Mouse (Mus musculus) liver, embryonic 14.5 days (tissue): Measurements from ENCODE around the gene Olfr623. TPM values are rescaled to one million over a fixed set of nuclear protein-coding genes. Genes with fewer than 3 reads are reported as not detected.

ENCODE experiments used
- ATAC-seq: fragments of 200-750 bp; cut with Nextera tagmentation; 2 replicates; pipeline ENCODE4 v1.8.0; 2017; ENCODE audit warnings: moderate number of reproducible peaks, mild to moderate bottlenecking, moderate library complexity; ENCODE audit not compliant: insufficient read depth
- DNase-seq, 3 experiments: peaks; one replicate each; pipeline ENCODE4 v3.0.0-alpha.2; 2012 to 2013; ENCODE audit warnings: low read depth in 3 of 3, low spot score in 3 of 3
- H3K27ac ChIP-seq: fragments of 300-500 bp; sonication (generic); 2 replicates; pipeline ENCODE4 v1.5.1; 2014; ENCODE audit warnings: moderate library complexity, mild to moderate bottlenecking, control low read depth, inconsistent platforms
- H3K27me3 ChIP-seq: fragments of 300-500 bp; sonication (generic); 2 replicates; pipeline ENCODE4 v1.6.1; 2014; ENCODE audit warnings: mild to moderate bottlenecking, low read length, moderate library complexity; ENCODE audit not compliant: control insufficient read depth, insufficient read depth
- H3K36me3 ChIP-seq: fragments of 300-500 bp; sonication (generic); replicated peaks from 2 replicates; pipeline ENCODE4 v1.6.1; 2014; ENCODE audit warnings: low read depth; ENCODE audit not compliant: control insufficient read depth, insufficient read depth
- H3K4me1 ChIP-seq, 2 experiments: fragments of 200-500 bp in 1 of 2; fragments of 300-500 bp in 1 of 2; sonication (generic) in 1 of 2; replicated peaks; 2 replicates each; pipeline ENCODE4 v1.6.1; 2012 to 2014; ENCODE audit warnings: antibody characterized with exemption in 1 of 2, inconsistent platforms in 1 of 2, low read length in 1 of 2; ENCODE audit not compliant: control insufficient read depth in 2 of 2, insufficient read depth in 2 of 2
- H3K4me2 ChIP-seq: fragments of 300-500 bp; sonication (generic); 2 replicates; pipeline ENCODE4 v1.6.1; 2014; ENCODE audit warnings: low read depth, mild to moderate bottlenecking, control low read depth, moderate library complexity
- H3K4me3 ChIP-seq, 2 experiments: fragments of 200-500 bp in 1 of 2; fragments of 300-500 bp in 1 of 2; sonication (generic) in 1 of 2; 2 replicates each; pipeline ENCODE4 v1.5.1; 2012 to 2014; ENCODE audit warnings: low read depth in 2 of 2, low read length in 2 of 2, mild to moderate bottlenecking in 2 of 2, control low read depth in 1 of 2, inconsistent platforms in 1 of 2, moderate library complexity in 1 of 2; ENCODE audit not compliant: insufficient read depth in 1 of 2
- H3K9ac ChIP-seq: fragments of 300-500 bp; sonication (generic); replicated peaks from 2 replicates; pipeline ENCODE4 v1.6.1; 2014; ENCODE audit warnings: mild to moderate bottlenecking, control low read depth, moderate library complexity
- H3K9me3 ChIP-seq: fragments of 300-500 bp; sonication (generic); 2 replicates; pipeline ENCODE4 v1.6.1; 2016; ENCODE audit warnings: low read length, mixed read lengths; ENCODE audit not compliant: control insufficient read depth
- CTCF ChIP-seq: IDR thresholded peaks from 2 replicates; pipeline ENCODE4 v1.5.1; 2016; ENCODE audit warnings: antibody characterized with exemption, low read depth, control low read depth
- EP300 ChIP-seq: IDR thresholded peaks from 2 replicates; pipeline ENCODE4 v1.6.1; 2016; ENCODE audit warnings: antibody characterized with exemption, low read depth
- WGBS: fragments of 180-500 bp; shearing (Covaris S2); extraction: QIAGEN DNeasy Blood & Tissue Kit; methylation state at CpG from one replicate; pipeline ENCODE4 v1.1.7; 2014; ENCODE audit not compliant: insufficient replicate concordance; 5-methylcytosine and 5-hydroxymethylcytosine counted together
- polyA plus RNA-seq, 2 experiments: library from polyadenylated mRNA; depleted of rRNA in 1 of 2; stranded (reverse) in 1 of 2; unstranded in 1 of 2; fragments of >200 nt; fragmentation: Nextera tagmentation in 1 of 2; extraction: Ambion mirVana in 1 of 2; gene quantifications; 2 replicates each; pipeline versions ENCODE4 v1.2.1 to v1.2.3; 2012 to 2014

Gene Olfr623
- polyA plus RNA-seq, 2 experiments, result not detected

GRCm38 (mm10) chr7:103644070-103644469, 19.4 kb downstream of the Olfr623 start:
- WGBS, result 56% methylated on average over 4 of the region's 4 CpGs
- H3K9me3 ChIP-seq, result no peaks in the 10 kb centered on the region
- no peak for TF ChIP-seq EP300
- no peak for TF ChIP-seq CTCF
- H3K9ac ChIP-seq, result no peak overlapping the region
- H3K4me3 ChIP-seq, result no peak overlapping the region
- ATAC-seq, result no peak
- no peaks in the 10 kb centered on the region for H3K4me1 ChIP-seq
- no peak overlapping the region for H3K27ac ChIP-seq
- no peaks in the 10 kb centered on the region for H3K27me3 ChIP-seq
- no peak for DNase-seq
- H3K36me3 ChIP-seq, result no peaks in the 10 kb centered on the region
- H3K4me2 ChIP-seq, result no peak overlapping the region

DNA sequence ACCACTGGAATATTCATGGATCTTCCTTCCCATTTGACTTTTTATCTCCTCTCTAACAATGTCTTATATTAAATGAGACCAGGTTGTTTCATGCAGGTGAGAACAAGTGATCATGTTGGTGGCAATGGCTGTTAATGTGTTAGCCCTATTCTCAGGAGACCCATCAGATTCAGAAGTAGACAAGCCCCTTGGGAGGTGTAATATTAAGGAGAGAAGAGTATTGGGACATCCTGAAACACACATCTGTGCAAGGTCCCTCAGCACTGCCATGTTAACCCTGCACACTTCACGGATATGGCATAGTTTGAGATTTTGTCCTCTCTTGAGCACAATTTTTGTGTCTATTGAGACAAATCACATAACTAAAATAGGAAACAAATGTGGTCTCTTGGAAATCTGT, 20.9 kb downstream of the Olfr623 start, which contains the start of gene Olfr622:
Gene Olfr622 (minus strand): TSS at position 101 of the 400 bp plus-strand sequence.
- WGBS, result 38% methylated on average over 1 of the region's 1 CpGs
- Histone ChIP-seq H3K4me3 (no peak within 1 kb of the TSS), H3K9ac (no peak within 1 kb of the TSS), H3K4me1 (no peaks in the 10 kb centered on the region), H3K9me3 (no peaks in the 10 kb centered on the region), H3K36me3 (no peaks in the 10 kb centered on the region), H3K27ac (no peak within 1 kb of the TSS), H3K4me2 (no peak within 1 kb of the TSS), H3K27me3 (no peaks in the 10 kb centered on the region)
- DNase-seq, result no peak
- TF ChIP-seq EP300, result no peak
- no peak for TF ChIP-seq CTCF
- no peak for ATAC-seq

- H3K27ac ChIP-seq, result no peak overlapping the region
- DNase-seq (peak in 1 of 3 experiments; percentile 0), ATAC-seq (no peak)
- no peak overlapping the region for H3K4me3 ChIP-seq
- H3K9me3 ChIP-seq, result no peaks in the 10 kb centered on the region
- no peaks in the 10 kb centered on the region for H3K27me3 ChIP-seq
- no peak overlapping the region for H3K4me2 ChIP-seq
- H3K36me3 ChIP-seq, result no peaks in the 10 kb centered on the region
- H3K9ac ChIP-seq, result no peak overlapping the region
- H3K4me1 ChIP-seq, result no peaks in the 10 kb centered on the region
- TF ChIP-seq CTCF (no peak), EP300 (no peak)
Observed at GRCm38 (mm10) chr7:103636795-103637194, 26.7 kb downstream of the Olfr623 start.

DNA sequence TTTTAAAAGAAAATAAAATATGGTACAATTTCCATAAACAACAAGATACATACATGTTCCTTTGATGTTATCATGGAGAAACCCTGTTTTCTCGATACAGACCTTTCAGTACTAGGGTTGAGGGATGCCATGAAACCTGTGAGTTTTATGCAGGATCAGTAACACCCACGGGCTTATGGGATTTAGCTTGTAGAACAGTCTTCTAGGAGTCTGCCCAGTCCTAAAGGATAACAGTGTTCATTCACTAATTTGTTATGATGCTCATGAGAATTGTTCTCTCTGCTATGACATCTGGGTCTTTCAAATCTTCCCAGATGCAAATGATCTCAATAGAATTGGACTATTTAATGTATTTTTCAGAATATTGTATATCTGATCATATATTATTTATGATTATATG, 51.1 kb downstream of the Olfr623 start, which contains the start of gene Olfr620:
Gene Olfr620 (minus strand): TSS at position 101 of the 400 bp plus-strand sequence.
- DNase-seq (no peak), ATAC-seq (no peak)
- 41% methylated on average over 2 of the region's 2 CpGs for WGBS
- no peaks in the 10 kb centered on the region for H3K9me3 ChIP-seq
- H3K27ac ChIP-seq, result no peak within 1 kb of the TSS
- TF ChIP-seq EP300 (no peak), CTCF (no peak)
- no peaks in the 10 kb centered on the region for H3K36me3 ChIP-seq
- no peaks in the 10 kb centered on the region for H3K4me1 ChIP-seq
- H3K4me2 ChIP-seq, result no peak within 1 kb of the TSS
- H3K9ac ChIP-seq, result no peak within 1 kb of the TSS
- H3K27me3 ChIP-seq, result no peaks in the 10 kb centered on the region
- H3K4me3 ChIP-seq, result no peak within 1 kb of the TSS

Other genes with a start within 250 kb of the Olfr623 start
Only the 30 nearest of the 34 such genes appear.
- not detected in 2 replicates for gene Olfr605, start 218.3 kb downstream of the Olfr623 start, polyA plus RNA-seq (2012; rRNA removed)
- not detected in 2 replicates for gene Olfr605, start 218.3 kb downstream of the Olfr623 start, polyA plus RNA-seq (2014; fragmentation: Nextera tagmentation; extraction: Ambion mirVana)
- gene Olfr606, start 214.7 kb downstream of the Olfr623 start, polyA plus RNA-seq (2012; rRNA removed), result not detected in 2 replicates
- gene Olfr606, start 214.7 kb downstream of the Olfr623 start, polyA plus RNA-seq (2014; fragmentation: Nextera tagmentation; extraction: Ambion mirVana), result not detected in 2 replicates
- gene Olfr607, start 199.5 kb downstream of the Olfr623 start, polyA plus RNA-seq (2012; rRNA removed), result not detected in 2 replicates
- gene Olfr607, start 199.5 kb downstream of the Olfr623 start, polyA plus RNA-seq (2014; fragmentation: Nextera tagmentation; extraction: Ambion mirVana), result not detected in 2 replicates
- not detected in 2 replicates for gene Olfr608, start 193.8 kb downstream of the Olfr623 start, polyA plus RNA-seq (2012; rRNA removed)
- gene Olfr608, start 193.8 kb downstream of the Olfr623 start, polyA plus RNA-seq (2014; fragmentation: Nextera tagmentation; extraction: Ambion mirVana), result not detected in 2 replicates
- not detected in 2 replicates for gene Olfr609, start 165.6 kb downstream of the Olfr623 start, polyA plus RNA-seq (2012; rRNA removed)
- not detected in 2 replicates for gene Olfr609, start 165.6 kb downstream of the Olfr623 start, polyA plus RNA-seq (2014; fragmentation: Nextera tagmentation; extraction: Ambion mirVana)
- gene Olfr610, start 151.6 kb downstream of the Olfr623 start, polyA plus RNA-seq (2012; rRNA removed), result not detected in 2 replicates
- not detected in 2 replicates for gene Olfr610, start 151.6 kb downstream of the Olfr623 start, polyA plus RNA-seq (2014; fragmentation: Nextera tagmentation; extraction: Ambion mirVana)
- gene Olfr611, start 142.9 kb downstream of the Olfr623 start, polyA plus RNA-seq (2012; rRNA removed), result not detected in 2 replicates
- gene Olfr611, start 142.9 kb downstream of the Olfr623 start, polyA plus RNA-seq (2014; fragmentation: Nextera tagmentation; extraction: Ambion mirVana), result not detected in 2 replicates
- gene Olfr612, start 121.0 kb downstream of the Olfr623 start, polyA plus RNA-seq (2012; rRNA removed), result not detected in 2 replicates
- gene Olfr612, start 121.0 kb downstream of the Olfr623 start, polyA plus RNA-seq (2014; fragmentation: Nextera tagmentation; extraction: Ambion mirVana), result not detected in 2 replicates
- gene Olfr613, start 115.6 kb downstream of the Olfr623 start, polyA plus RNA-seq (2012; rRNA removed), result not detected in 2 replicates
- gene Olfr613, start 115.6 kb downstream of the Olfr623 start, polyA plus RNA-seq (2014; fragmentation: Nextera tagmentation; extraction: Ambion mirVana), result not detected in 2 replicates
- not detected in 2 replicates for gene Olfr615, start 107.6 kb downstream of the Olfr623 start, polyA plus RNA-seq (2012; rRNA removed)
- gene Olfr615, start 107.6 kb downstream of the Olfr623 start, polyA plus RNA-seq (2014; fragmentation: Nextera tagmentation; extraction: Ambion mirVana), result not detected in 2 replicates
- gene Olfr616, start 94.6 kb downstream of the Olfr623 start, polyA plus RNA-seq (2012; rRNA removed), result not detected in 2 replicates
- gene Olfr616, start 94.6 kb downstream of the Olfr623 start, polyA plus RNA-seq (2014; fragmentation: Nextera tagmentation; extraction: Ambion mirVana), result not detected in 2 replicates
- gene Olfr617, start 90.6 kb downstream of the Olfr623 start, polyA plus RNA-seq (2012; rRNA removed), result not detected in 2 replicates
- not detected in 2 replicates for gene Olfr617, start 90.6 kb downstream of the Olfr623 start, polyA plus RNA-seq (2014; fragmentation: Nextera tagmentation; extraction: Ambion mirVana)
- gene Olfr618, start 73.6 kb downstream of the Olfr623 start, polyA plus RNA-seq (2012; rRNA removed), result not detected in 2 replicates
- not detected in 2 replicates for gene Olfr618, start 73.6 kb downstream of the Olfr623 start, polyA plus RNA-seq (2014; fragmentation: Nextera tagmentation; extraction: Ambion mirVana)
- not detected in 2 replicates for gene Olfr619, start 63.1 kb downstream of the Olfr623 start, polyA plus RNA-seq (2012; rRNA removed)
- not detected in 2 replicates for gene Olfr619, start 63.1 kb downstream of the Olfr623 start, polyA plus RNA-seq (2014; fragmentation: Nextera tagmentation; extraction: Ambion mirVana)
- gene Olfr620, start 51.2 kb downstream of the Olfr623 start, polyA plus RNA-seq (2012; rRNA removed), result not detected in 2 replicates
- not detected in 2 replicates for gene Olfr620, start 51.2 kb downstream of the Olfr623 start, polyA plus RNA-seq (2014; fragmentation: Nextera tagmentation; extraction: Ambion mirVana)
- not detected in 2 replicates for gene Olfr622, start 21.0 kb downstream of the Olfr623 start, polyA plus RNA-seq (2012; rRNA removed)
- gene Olfr622, start 21.0 kb downstream of the Olfr623 start, polyA plus RNA-seq (2014; fragmentation: Nextera tagmentation; extraction: Ambion mirVana), result not detected in 2 replicates
- 0.01 TPM in 2 replicates for gene Olfr624, start 7.5 kb upstream of the Olfr623 start, polyA plus RNA-seq (2012; rRNA removed)
- not detected in 2 replicates for gene Olfr624, start 7.5 kb upstream of the Olfr623 start, polyA plus RNA-seq (2014; fragmentation: Nextera tagmentation; extraction: Ambion mirVana)
- not detected in 2 replicates for gene Olfr625-ps1, start 19.0 kb upstream of the Olfr623 start, polyA plus RNA-seq (2012; rRNA removed)
- gene Olfr625-ps1, start 19.0 kb upstream of the Olfr623 start, polyA plus RNA-seq (2014; fragmentation: Nextera tagmentation; extraction: Ambion mirVana), result not detected in 2 replicates
- not detected in 2 replicates for gene Olfr243, start 51.0 kb upstream of the Olfr623 start, polyA plus RNA-seq (2012; rRNA removed)
- gene Olfr243, start 51.0 kb upstream of the Olfr623 start, polyA plus RNA-seq (2014; fragmentation: Nextera tagmentation; extraction: Ambion mirVana), result not detected in 2 replicates
- not detected in 2 replicates for gene Olfr628, start 66.7 kb upstream of the Olfr623 start, polyA plus RNA-seq (2012; rRNA removed)
- gene Olfr628, start 66.7 kb upstream of the Olfr623 start, polyA plus RNA-seq (2014; fragmentation: Nextera tagmentation; extraction: Ambion mirVana), result not detected in 2 replicates
- 0.08 TPM in 1 of 2 replicates, not detected in the other for gene Olfr629, start 81.2 kb upstream of the Olfr623 start, polyA plus RNA-seq (2012; rRNA removed)
- gene Olfr629, start 81.2 kb upstream of the Olfr623 start, polyA plus RNA-seq (2014; fragmentation: Nextera tagmentation; extraction: Ambion mirVana), result 0.18 and 0.22 TPM in 2 replicates
- gene Olfr630, start 93.6 kb upstream of the Olfr623 start, polyA plus RNA-seq (2012; rRNA removed), result 0.03 TPM in 2 replicates
- not detected in 2 replicates for gene Olfr630, start 93.6 kb upstream of the Olfr623 start, polyA plus RNA-seq (2014; fragmentation: Nextera tagmentation; extraction: Ambion mirVana)
- 0.01 TPM in 1 of 2 replicates, not detected in the other for gene Olfr69, start 107.9 kb upstream of the Olfr623 start, polyA plus RNA-seq (2012; rRNA removed)
- gene Olfr69, start 107.9 kb upstream of the Olfr623 start, polyA plus RNA-seq (2014; fragmentation: Nextera tagmentation; extraction: Ambion mirVana), result not detected in 2 replicates
- gene Olfr68, start 116.0 kb upstream of the Olfr623 start, polyA plus RNA-seq (2012; rRNA removed), result 0.02 and 0.10 TPM in 2 replicates
- gene Olfr68, start 116.0 kb upstream of the Olfr623 start, polyA plus RNA-seq (2014; fragmentation: Nextera tagmentation; extraction: Ambion mirVana), result 0.08 TPM in 1 of 2 replicates, not detected in the other
- 0.02 TPM in 1 of 2 replicates, not detected in the other for gene Olfr67, start 128.1 kb upstream of the Olfr623 start, polyA plus RNA-seq (2012; rRNA removed)
- gene Olfr67, start 128.1 kb upstream of the Olfr623 start, polyA plus RNA-seq (2014; fragmentation: Nextera tagmentation; extraction: Ambion mirVana), result not detected in 2 replicates
- 57,913 and 74,220 TPM in 2 replicates for gene Hbb-bt, start 150.3 kb upstream of the Olfr623 start, polyA plus RNA-seq (2012; rRNA removed)
- gene Hbb-bt, start 150.3 kb upstream of the Olfr623 start, polyA plus RNA-seq (2014; fragmentation: Nextera tagmentation; extraction: Ambion mirVana), result 62,702 and 66,320 TPM in 2 replicates
- 195,474 and 209,901 TPM in 2 replicates for gene Hbb-bs, start 164.4 kb upstream of the Olfr623 start, polyA plus RNA-seq (2012; rRNA removed)
- gene Hbb-bs, start 164.4 kb upstream of the Olfr623 start, polyA plus RNA-seq (2014; fragmentation: Nextera tagmentation; extraction: Ambion mirVana), result 126,713 and 131,477 TPM in 2 replicates
- gene Hbb-bh2, start 176.8 kb upstream of the Olfr623 start, polyA plus RNA-seq (2012; rRNA removed), result 0.19 and 0.36 TPM in 2 replicates
- gene Hbb-bh2, start 176.8 kb upstream of the Olfr623 start, polyA plus RNA-seq (2014; fragmentation: Nextera tagmentation; extraction: Ambion mirVana), result not detected in 2 replicates
- 94.8 and 146 TPM in 2 replicates for gene Hbb-bh1, start 179.5 kb upstream of the Olfr623 start, polyA plus RNA-seq (2012; rRNA removed)
- 155 and 211 TPM in 2 replicates for gene Hbb-bh1, start 179.5 kb upstream of the Olfr623 start, polyA plus RNA-seq (2014; fragmentation: Nextera tagmentation; extraction: Ambion mirVana)
- 361 and 394 TPM in 2 replicates for gene Hbb-y, start 189.5 kb upstream of the Olfr623 start, polyA plus RNA-seq (2012; rRNA removed)
- gene Hbb-y, start 189.5 kb upstream of the Olfr623 start, polyA plus RNA-seq (2014; fragmentation: Nextera tagmentation; extraction: Ambion mirVana), result 543 and 665 TPM in 2 replicates